Mouse (Mus musculus): ENCODE data around the gene Cntn1. TPM values are rescaled to one million over a fixed set of nuclear protein-coding genes. Genes with fewer than 3 reads are reported as not detected.

The Cntn1 gene
- polyA plus RNA-seq, 1 experiment, result not detected

- Histone ChIP-seq H3K27ac (ENCODE audit: insufficient read depth, low read depth, low read length) (no peak overlapping the region), H3K4me3 (ENCODE audit: insufficient read depth, low read length) (no peak overlapping the region), H3K4me1 (ENCODE audit: control insufficient read depth, insufficient read depth, low read length) (no peaks in the 10 kb centered on the region)
- TF ChIP-seq CTCF (IDR thresholded peaks at IDR 0.05; ENCODE audit: low read depth, low read length), result no peak
- no peak for TF ChIP-seq POLR2A (IDR thresholded peaks at IDR 0.05; ENCODE audit: borderline replicate concordance, low read depth, low read length)
These were observed 6.6 kb downstream of the Cntn1 start for GRCm38 (mm10) chr15:92057553-92057952.

GRCm38 (mm10) chr15:92060986-92061385 is 10.0 kb downstream of the Cntn1 start:
- no peak overlapping the region for H3K27ac ChIP-seq (ENCODE audit: insufficient read depth, low read depth, low read length)
- no peak overlapping the region for H3K4me3 ChIP-seq (ENCODE audit: insufficient read depth, low read length)
- TF ChIP-seq CTCF (IDR thresholded peaks at IDR 0.05; ENCODE audit: low read depth, low read length) (no peak), POLR2A (IDR thresholded peaks at IDR 0.05; ENCODE audit: borderline replicate concordance, low read depth, low read length) (no peak)
- H3K4me1 ChIP-seq (ENCODE audit: control insufficient read depth, insufficient read depth, low read length), result no peaks in the 10 kb centered on the region

- no peak overlapping the region for H3K4me3 ChIP-seq (ENCODE audit: insufficient read depth, low read length)
- no peak for TF ChIP-seq CTCF (IDR thresholded peaks at IDR 0.05; ENCODE audit: low read depth, low read length)
- no peak for TF ChIP-seq POLR2A (IDR thresholded peaks at IDR 0.05; ENCODE audit: borderline replicate concordance, low read depth, low read length)
- H3K4me1 ChIP-seq (ENCODE audit: control insufficient read depth, insufficient read depth, low read length), result no peaks in the 10 kb centered on the region
- H3K27ac ChIP-seq (ENCODE audit: insufficient read depth, low read depth, low read length), result no peak overlapping the region
These were observed 28.5 kb downstream of the Cntn1 start for GRCm38 (mm10) chr15:92079416-92079815.

GRCm38 (mm10) chr15:92085876-92086275 is 34.9 kb downstream of the Cntn1 start:
- Histone ChIP-seq H3K4me1 (ENCODE audit: control insufficient read depth, insufficient read depth, low read length) (no peaks in the 10 kb centered on the region), H3K4me3 (ENCODE audit: insufficient read depth, low read length) (no peak overlapping the region), H3K27ac (ENCODE audit: insufficient read depth, low read depth, low read length) (no peak overlapping the region)
- TF ChIP-seq CTCF (IDR thresholded peaks at IDR 0.05; ENCODE audit: low read depth, low read length) (no peak), POLR2A (IDR thresholded peaks at IDR 0.05; ENCODE audit: borderline replicate concordance, low read depth, low read length) (no peak)

- no peak overlapping the region for H3K27ac ChIP-seq (ENCODE audit: insufficient read depth, low read depth, low read length)
- no peak overlapping the region for H3K4me3 ChIP-seq (ENCODE audit: insufficient read depth, low read length)
- no peak for TF ChIP-seq POLR2A (IDR thresholded peaks at IDR 0.05; ENCODE audit: borderline replicate concordance, low read depth, low read length)
- no peak for TF ChIP-seq CTCF (IDR thresholded peaks at IDR 0.05; ENCODE audit: low read depth, low read length)
- no peaks in the 10 kb centered on the region for H3K4me1 ChIP-seq (ENCODE audit: control insufficient read depth, insufficient read depth, low read length)
These were observed 36.8 kb downstream of the Cntn1 start for GRCm38 (mm10) chr15:92087691-92088286.

- no peak for TF ChIP-seq CTCF (IDR thresholded peaks at IDR 0.05; ENCODE audit: low read depth, low read length)
- TF ChIP-seq POLR2A (IDR thresholded peaks at IDR 0.05; ENCODE audit: borderline replicate concordance, low read depth, low read length), result no peak
- H3K4me1 ChIP-seq (ENCODE audit: control insufficient read depth, insufficient read depth, low read length), result no peaks in the 10 kb centered on the region
- no peak overlapping the region for H3K27ac ChIP-seq (ENCODE audit: insufficient read depth, low read depth, low read length)
- H3K4me3 ChIP-seq (ENCODE audit: insufficient read depth, low read length), result no peak overlapping the region
These were observed 39.8 kb downstream of the Cntn1 start for GRCm38 (mm10) chr15:92090787-92091186.

GRCm38 (mm10) chr15:92092041-92092440 is 41.1 kb downstream of the Cntn1 start:
- no peak overlapping the region for H3K4me3 ChIP-seq (ENCODE audit: insufficient read depth, low read length)
- TF ChIP-seq POLR2A (IDR thresholded peaks at IDR 0.05; ENCODE audit: borderline replicate concordance, low read depth, low read length) (no peak), CTCF (IDR thresholded peaks at IDR 0.05; ENCODE audit: low read depth, low read length) (no peak)
- no peaks in the 10 kb centered on the region for H3K4me1 ChIP-seq (ENCODE audit: control insufficient read depth, insufficient read depth, low read length)
- H3K27ac ChIP-seq (ENCODE audit: insufficient read depth, low read depth, low read length), result no peak overlapping the region

- Histone ChIP-seq H3K4me3 (ENCODE audit: insufficient read depth, low read length) (no peak overlapping the region), H3K27ac (ENCODE audit: insufficient read depth, low read depth, low read length) (no peak overlapping the region), H3K4me1 (ENCODE audit: control insufficient read depth, insufficient read depth, low read length) (no peaks in the 10 kb centered on the region)
- TF ChIP-seq CTCF (IDR thresholded peaks at IDR 0.05; ENCODE audit: low read depth, low read length) (no peak), POLR2A (IDR thresholded peaks at IDR 0.05; ENCODE audit: borderline replicate concordance, low read depth, low read length) (no peak)
These were observed 48.6 kb downstream of the Cntn1 start for GRCm38 (mm10) chr15:92099410-92100174.

- TF ChIP-seq POLR2A (IDR thresholded peaks at IDR 0.05; ENCODE audit: borderline replicate concordance, low read depth, low read length), result no peak
- TF ChIP-seq CTCF (IDR thresholded peaks at IDR 0.05; ENCODE audit: low read depth, low read length), result no peak
- Histone ChIP-seq H3K4me3 (ENCODE audit: insufficient read depth, low read length) (no peak overlapping the region), H3K27ac (ENCODE audit: insufficient read depth, low read depth, low read length) (no peak overlapping the region), H3K4me1 (ENCODE audit: control insufficient read depth, insufficient read depth, low read length) (no peaks in the 10 kb centered on the region)
These were observed 51.0 kb downstream of the Cntn1 start for GRCm38 (mm10) chr15:92101956-92102355.

- no peaks in the 10 kb centered on the region for H3K4me1 ChIP-seq (ENCODE audit: control insufficient read depth, insufficient read depth, low read length)
- TF ChIP-seq POLR2A (IDR thresholded peaks at IDR 0.05; ENCODE audit: borderline replicate concordance, low read depth, low read length), result no peak
- no peak for TF ChIP-seq CTCF (IDR thresholded peaks at IDR 0.05; ENCODE audit: low read depth, low read length)
These were observed 61.5 kb downstream of the Cntn1 start for GRCm38 (mm10) chr15:92112455-92112854.

More at GRCm38 (mm10) chr15:92112455-92112854, 61.5 kb downstream of the Cntn1 start:
- Histone ChIP-seq H3K27ac (ENCODE audit: insufficient read depth, low read depth, low read length) (no peak overlapping the region), H3K4me3 (ENCODE audit: insufficient read depth, low read length) (no peak overlapping the region)
